Mouse (Mus musculus) intestine, embryonic 16.5 days (tissue): ENCODE measurements at regions not wholly inside any gene's neighbourhood (a gene's known extent, or its start where the extent isn't known, plus 50 kb on each side); places are given as distances from the start of the nearest gene placed in this dataset.

ENCODE experiments used
- ATAC-seq: fragments of 200-750 bp; cut with Nextera tagmentation; 2 replicates; pipeline ENCODE4 v1.8.0; 2017; ENCODE audit warnings: moderate TSS enrichment, moderate library complexity
- H3K27ac ChIP-seq: fragments of 300-500 bp; sonication (generic); 2 replicates; pipeline ENCODE4 v1.5.1; 2014; ENCODE audit warnings: mild to moderate bottlenecking, low read length
- H3K27me3 ChIP-seq: fragments of 300-500 bp; sonication (generic); replicated peaks from 2 replicates; pipeline ENCODE4 v1.6.1; 2014; ENCODE audit warnings: low read length, control low read depth, mixed read lengths; ENCODE audit not compliant: control insufficient read depth, insufficient read depth
- H3K36me3 ChIP-seq: fragments of 300-500 bp; sonication (generic); 2 replicates; pipeline ENCODE4 v1.6.1; 2014; ENCODE audit warnings: low read length, control low read depth; ENCODE audit not compliant: control insufficient read depth, insufficient read depth
- H3K4me1 ChIP-seq: fragments of 300-500 bp; sonication (generic); 2 replicates; pipeline ENCODE4 v1.6.1; 2014; ENCODE audit warnings: low read length, control low read depth, mixed read lengths; ENCODE audit not compliant: control insufficient read depth, insufficient read depth
- H3K4me2 ChIP-seq: fragments of 300-500 bp; sonication (generic); 2 replicates; pipeline ENCODE4 v1.6.1; 2014; ENCODE audit warnings: low read depth, low read length, control low read depth
- H3K4me3 ChIP-seq: fragments of 300-500 bp; sonication (generic); 2 replicates; pipeline ENCODE4 v1.5.1; 2014; ENCODE audit warnings: mild to moderate bottlenecking, low read length
- H3K9ac ChIP-seq: fragments of 300-500 bp; sonication (generic); 2 replicates; pipeline ENCODE4 v1.6.1; 2014; ENCODE audit warnings: low read depth, low read length
- H3K9me3 ChIP-seq: fragments of 300-500 bp; sonication (generic); 2 replicates; pipeline ENCODE4 v1.6.1; 2016; ENCODE audit warnings: low read length, control low read depth; ENCODE audit not compliant: control insufficient read depth
- WGBS: fragments of 180-500 bp; shearing (Covaris S2); extraction: QIAGEN DNeasy Blood & Tissue Kit; methylation state at CpG from one replicate; pipeline ENCODE4 v1.1.7; 2014; 5-methylcytosine and 5-hydroxymethylcytosine counted together

DNA sequence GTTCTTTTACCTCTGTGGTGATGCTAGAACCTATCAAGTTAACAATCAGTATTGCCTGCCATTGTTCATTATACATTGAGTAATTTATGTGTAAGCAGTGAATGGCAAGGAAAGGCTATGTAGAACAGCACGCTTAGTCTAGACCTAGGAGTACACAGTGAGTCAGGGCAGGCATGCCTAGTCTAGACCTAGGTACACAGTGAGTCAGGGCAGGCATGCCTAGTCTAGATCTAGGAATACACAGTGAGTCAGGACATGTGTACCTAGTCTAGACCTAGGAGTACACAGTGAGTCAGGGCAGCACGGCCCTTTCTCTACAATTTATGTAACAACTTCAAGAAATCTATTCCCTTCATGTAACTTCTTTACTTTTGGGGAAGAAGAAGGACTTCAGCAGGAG, 347.2 kb downstream of the Tmem232 start:
- Histone ChIP-seq H3K27me3 (no peaks in the 10 kb centered on the region), H3K9ac (no peak overlapping the region), H3K36me3 (no peaks in the 10 kb centered on the region), H3K4me2 (no peak overlapping the region), H3K4me1 (no peaks in the 10 kb centered on the region), H3K9me3 (no peaks in the 10 kb centered on the region), H3K4me3 (no peak overlapping the region), H3K27ac (no peak overlapping the region)
- WGBS: 79% methylated on average over 2 of the region's 2 CpGs
- no peak for ATAC-seq

DNA sequence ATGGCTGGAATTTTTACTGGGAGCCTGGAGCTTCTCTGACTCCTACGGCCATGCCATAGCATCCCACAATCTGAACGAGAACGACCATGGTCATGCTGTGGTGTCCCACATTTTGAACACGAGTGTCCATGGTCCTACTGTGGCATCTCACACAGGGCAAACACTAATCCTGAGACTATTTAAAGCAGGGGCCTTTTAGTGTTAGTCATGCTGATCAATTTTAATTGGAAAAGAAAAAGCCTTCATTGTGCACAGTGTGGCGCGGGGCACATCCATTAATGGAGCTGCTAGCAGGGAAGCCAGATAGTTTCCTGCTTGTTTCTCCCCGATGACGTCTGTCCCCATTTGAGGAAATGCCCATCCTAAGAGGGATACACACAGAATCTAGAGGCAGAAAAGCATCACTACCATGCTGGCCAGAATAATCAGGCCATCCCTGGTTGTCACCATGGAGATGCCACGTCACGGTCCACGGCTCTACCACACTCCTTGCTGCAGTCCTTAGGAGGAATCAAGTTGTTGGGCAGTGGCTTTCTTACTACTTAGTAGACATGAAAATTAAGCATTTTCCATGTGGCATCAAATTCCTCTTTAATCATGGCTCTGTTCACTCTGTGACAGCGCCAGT, 348.0 kb downstream of the Tmem232 start:
- no peaks in the 10 kb centered on the region for H3K27me3 ChIP-seq
- WGBS: 77% methylated on average over 12 of the region's 12 CpGs
- no peak for ATAC-seq
- H3K4me2 ChIP-seq: no peak overlapping the region
- H3K9me3 ChIP-seq: no peaks in the 10 kb centered on the region
- H3K4me3 ChIP-seq: no peak overlapping the region
- no peak overlapping the region for H3K27ac ChIP-seq
- no peaks in the 10 kb centered on the region for H3K4me1 ChIP-seq
- no peak overlapping the region for H3K9ac ChIP-seq
- H3K36me3 ChIP-seq: no peaks in the 10 kb centered on the region

GRCm38 (mm10) chr17:65190839-65191591, 349.6 kb downstream of the Tmem232 start:
- no peak overlapping the region for H3K27ac ChIP-seq
- no peaks in the 10 kb centered on the region for H3K27me3 ChIP-seq
- WGBS: 34% methylated on average over 12 of the region's 12 CpGs
- no peaks in the 10 kb centered on the region for H3K36me3 ChIP-seq
- no peak overlapping the region for H3K4me3 ChIP-seq
- no peaks in the 10 kb centered on the region for H3K4me1 ChIP-seq
- no peak overlapping the region for H3K9ac ChIP-seq
- no peaks in the 10 kb centered on the region for H3K9me3 ChIP-seq
- no peak for ATAC-seq
- H3K4me2 ChIP-seq: no peak overlapping the region

DNA sequence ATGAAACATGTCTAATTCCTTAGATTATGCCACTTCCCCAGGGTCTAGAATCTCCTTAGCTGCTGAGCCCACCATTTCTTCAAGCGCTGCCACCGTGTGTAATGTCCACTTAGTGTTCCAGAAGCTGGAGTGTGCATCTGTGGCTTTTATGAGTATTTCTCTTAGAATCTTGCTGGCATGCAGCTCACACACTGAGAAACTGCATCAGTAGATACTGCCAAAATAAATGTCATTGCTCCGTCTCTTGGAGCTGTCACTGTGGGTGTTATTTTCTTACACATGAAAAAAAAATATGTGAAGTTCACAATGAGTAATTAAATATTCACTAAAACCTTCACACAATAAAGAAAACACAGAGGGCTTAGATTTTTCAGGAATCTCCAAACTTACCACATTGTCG, 345.3 kb upstream of the 4930583I09Rik start:
- no peak overlapping the region for H3K27ac ChIP-seq
- no peak overlapping the region for H3K4me3 ChIP-seq
- H3K9me3 ChIP-seq: no peaks in the 10 kb centered on the region
- 84% methylated on average over 4 of the region's 4 CpGs for WGBS
- H3K4me1 ChIP-seq: no peaks in the 10 kb centered on the region
- H3K27me3 ChIP-seq: no peaks in the 10 kb centered on the region
- H3K9ac ChIP-seq: no peak overlapping the region
- no peak for ATAC-seq
- H3K4me2 ChIP-seq: no peak overlapping the region
- no peaks in the 10 kb centered on the region for H3K36me3 ChIP-seq

- no peak overlapping the region for H3K27ac ChIP-seq
- H3K9me3 ChIP-seq: no peaks in the 10 kb centered on the region
- no peak overlapping the region for H3K9ac ChIP-seq
- no peaks in the 10 kb centered on the region for H3K36me3 ChIP-seq
- no peak overlapping the region for H3K4me3 ChIP-seq
- H3K27me3 ChIP-seq: no peaks in the 10 kb centered on the region
- no peaks in the 10 kb centered on the region for H3K4me1 ChIP-seq
- no peak for ATAC-seq
- 74% methylated on average over 4 of the region's 4 CpGs for WGBS
- no peak overlapping the region for H3K4me2 ChIP-seq
Observed at GRCm38 (mm10) chr17:65175770-65176169, 339.9 kb upstream of the 4930583I09Rik start.

- no peak for ATAC-seq
- Histone ChIP-seq H3K9me3 (no peaks in the 10 kb centered on the region), H3K4me3 (no peak overlapping the region), H3K36me3 (no peaks in the 10 kb centered on the region), H3K27me3 (no peaks in the 10 kb centered on the region), H3K9ac (no peak overlapping the region), H3K4me1 (no peaks in the 10 kb centered on the region), H3K4me2 (no peak overlapping the region), H3K27ac (no peak overlapping the region)
- 85% methylated on average over 6 of the region's 6 CpGs for WGBS
Observed at GRCm38 (mm10) chr17:65174114-65174513, 338.2 kb upstream of the 4930583I09Rik start.

- H3K4me1 ChIP-seq: no peaks in the 10 kb centered on the region
- 95% methylated on average over 3 of the region's 3 CpGs for WGBS
- H3K27me3 ChIP-seq: no peaks in the 10 kb centered on the region
- H3K36me3 ChIP-seq: no peaks in the 10 kb centered on the region
- no peaks in the 10 kb centered on the region for H3K9me3 ChIP-seq
- H3K9ac ChIP-seq: no peak overlapping the region
- no peak overlapping the region for H3K4me2 ChIP-seq
- no peak overlapping the region for H3K27ac ChIP-seq
- no peak for ATAC-seq
- no peak overlapping the region for H3K4me3 ChIP-seq
Observed at GRCm38 (mm10) chr17:65173236-65173635, 337.4 kb upstream of the 4930583I09Rik start.

GRCm38 (mm10) chr17:65170691-65171090, 334.8 kb upstream of the 4930583I09Rik start:
- Histone ChIP-seq H3K4me1 (no peaks in the 10 kb centered on the region), H3K27me3 (no peaks in the 10 kb centered on the region), H3K9ac (no peak overlapping the region), H3K27ac (no peak overlapping the region), H3K4me2 (no peak overlapping the region), H3K4me3 (no peak overlapping the region), H3K9me3 (no peaks in the 10 kb centered on the region), H3K36me3 (no peaks in the 10 kb centered on the region)
- no peak for ATAC-seq
- WGBS: 75% methylated on average over 4 of the region's 4 CpGs

- 71% methylated on average over 4 of the region's 4 CpGs for WGBS
- Histone ChIP-seq H3K36me3 (no peaks in the 10 kb centered on the region), H3K4me3 (no peak overlapping the region), H3K9ac (no peak overlapping the region), H3K4me1 (no peaks in the 10 kb centered on the region), H3K9me3 (no peaks in the 10 kb centered on the region), H3K4me2 (no peak overlapping the region), H3K27ac (no peak overlapping the region), H3K27me3 (no peaks in the 10 kb centered on the region)
- no peak for ATAC-seq
Observed at GRCm38 (mm10) chr17:65169981-65170617, 334.2 kb upstream of the 4930583I09Rik start.
